In the genomic region with DNA sequence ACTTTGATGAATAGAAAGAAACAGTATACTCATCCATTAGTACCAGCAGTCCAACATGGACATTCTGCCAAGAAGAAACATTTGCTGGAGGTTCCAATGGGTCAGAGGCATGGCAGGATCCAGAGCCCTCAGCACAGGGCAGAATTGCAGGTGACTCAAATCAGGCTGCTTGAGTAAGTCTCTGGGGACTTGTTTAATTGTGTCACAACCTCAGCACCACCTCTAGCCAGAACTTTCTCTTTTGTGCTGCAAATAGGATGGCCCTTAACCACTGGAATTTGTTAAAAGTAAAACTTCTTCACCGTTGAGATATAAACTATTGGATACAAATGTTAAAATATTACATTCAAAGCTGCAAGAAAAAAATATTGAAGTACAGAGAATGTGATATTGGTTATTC, we compare ENCODE assay signal across 30 mouse cellular contexts.
"Had no signal": no experiment of that assay in that cellular context is flagged by ENCODE, and none has a peak within 500 bp of the region (broad histone marks: within the 10 kb centered on the region; RNA-seq: fewer than 3 reads in every experiment).

No protein-coding gene starts in this region.

- H3K4me3 ChIP-seq: heart, embryonic 12.5 days; heart, embryonic 13.5 days; heart, embryonic 15.5 days; hindbrain, embryonic 10.5 days; hindbrain, embryonic 12.5 days; hindbrain, embryonic 13.5 days; hindbrain, embryonic 15.5 days; intestine, embryonic 15.5 days; kidney, embryonic 15.5 days; layer of hippocampus, adult 2 months; left cerebral cortex, adult 2 months had no signal

- H3K9me3 ChIP-seq: heart, embryonic 12.5 days; heart, embryonic 13.5 days; heart, embryonic 15.5 days; hindbrain, embryonic 10.5 days; hindbrain, embryonic 12.5 days; hindbrain, embryonic 13.5 days; hindbrain, embryonic 15.5 days; intestine, embryonic 15.5 days; kidney, embryonic 15.5 days had no signal

- H3K36me3 ChIP-seq: heart, embryonic 12.5 days; heart, embryonic 13.5 days; heart, embryonic 15.5 days; hindbrain, embryonic 10.5 days; hindbrain, embryonic 12.5 days; hindbrain, embryonic 13.5 days; hindbrain, embryonic 15.5 days; intestine, embryonic 15.5 days; kidney, embryonic 15.5 days had no signal

- DNase-seq: heart, postnatal 10 days; heart, postnatal 14 days; heart, postnatal 36 days; heart, postnatal 4 days; kidney, adult 11 months; kidney, adult 18-20 months; kidney, adult 2 months; kidney, adult 8-10 months; kidney, adult 9 months; kidney, postnatal 10 days; kidney, postnatal 14 days; kidney, postnatal 25 days; kidney, postnatal 36 days; kidney, postnatal 4 days; layer of hippocampus, adult 9-11 months; layer of hippocampus, postnatal 36 days had no signal

- H3K27me3 ChIP-seq: heart, embryonic 13.5 days; heart, embryonic 15.5 days; hindbrain, embryonic 12.5 days; hindbrain, embryonic 15.5 days; intestine, embryonic 15.5 days; kidney, embryonic 15.5 days had no signal

- H3K4me1 ChIP-seq: heart, embryonic 12.5 days; heart, embryonic 13.5 days; heart, embryonic 15.5 days; hindbrain, embryonic 12.5 days; hindbrain, embryonic 13.5 days; hindbrain, embryonic 15.5 days; intestine, embryonic 15.5 days had no signal

- H3K27ac ChIP-seq: heart, embryonic 13.5 days; heart, embryonic 15.5 days; hindbrain, embryonic 10.5 days; hindbrain, embryonic 12.5 days; hindbrain, embryonic 13.5 days; hindbrain, embryonic 14.5 days; hindbrain, embryonic 15.5 days; hindbrain, postnatal 0 days; intestine, embryonic 15.5 days; kidney, embryonic 15.5 days; kidney, postnatal 0 days; left cerebral cortex, adult 2 months had no signal

- H3K4me2 ChIP-seq: heart, embryonic 12.5 days; heart, embryonic 13.5 days; heart, embryonic 15.5 days; hindbrain, embryonic 12.5 days; hindbrain, embryonic 13.5 days; hindbrain, embryonic 14.5 days; hindbrain, embryonic 15.5 days; intestine, embryonic 15.5 days; kidney, embryonic 15.5 days had no signal

- H3K9ac ChIP-seq: heart, embryonic 12.5 days; heart, embryonic 13.5 days; heart, embryonic 15.5 days; hindbrain, embryonic 12.5 days; hindbrain, embryonic 13.5 days; hindbrain, embryonic 14.5 days; hindbrain, embryonic 15.5 days; intestine, embryonic 15.5 days; kidney, embryonic 15.5 days had no signal
